Mouse (Mus musculus) limb, embryonic 11.5 days (tissue): Measurements from ENCODE around the gene Cdcp2. TPM values are rescaled to one million over a fixed set of nuclear protein-coding genes. Genes with fewer than 3 reads are reported as not detected.

ENCODE experiments used
- ATAC-seq: fragments of 200-750 bp; cut with Nextera tagmentation; 2 replicates; pipeline ENCODE4 v1.8.0; 2017; ENCODE audit warnings: low read depth; ENCODE audit not compliant: insufficient number of reproducible peaks, low FRiP score, low TSS enrichment
- DNase-seq: peaks from one replicate; pipeline ENCODE4 v3.0.0-alpha.2; 2015; ENCODE audit warnings: low spot score
- H3K27ac ChIP-seq: fragments of 300-500 bp; sonication (generic); replicated peaks from 2 replicates; pipeline ENCODE4 v1.5.1; 2014; ENCODE audit warnings: low read depth, mild to moderate bottlenecking, low read length
- H3K27me3 ChIP-seq: fragments of 300-500 bp; sonication (generic); 2 replicates; pipeline ENCODE4 v1.6.1; 2014; ENCODE audit warnings: mild to moderate bottlenecking, low read length, mixed read lengths; ENCODE audit not compliant: control insufficient read depth, insufficient read depth
- H3K36me3 ChIP-seq: fragments of 300-500 bp; sonication (generic); 2 replicates; pipeline ENCODE4 v1.6.1; 2014; ENCODE audit warnings: mild to moderate bottlenecking, low read length, moderate library complexity, mixed read lengths; ENCODE audit not compliant: control insufficient read depth, insufficient read depth
- H3K4me1 ChIP-seq: fragments of 300-500 bp; sonication (generic); 2 replicates; pipeline ENCODE4 v1.6.1; 2014; ENCODE audit warnings: low read length, mixed read lengths; ENCODE audit not compliant: control insufficient read depth, insufficient read depth
- H3K4me2 ChIP-seq: fragments of 300-500 bp; sonication (generic); 2 replicates; pipeline ENCODE4 v1.6.1; 2014; ENCODE audit warnings: low read depth, mild to moderate bottlenecking, moderate library complexity; ENCODE audit not compliant: severe bottlenecking
- H3K4me3 ChIP-seq: fragments of 300-500 bp; sonication (generic); 2 replicates; pipeline ENCODE4 v1.5.1; 2014; ENCODE audit warnings: low read depth, low read length
- H3K9ac ChIP-seq: fragments of 300-500 bp; sonication (generic); 2 replicates; pipeline ENCODE4 v1.6.1; 2014; ENCODE audit warnings: mild to moderate bottlenecking, low read length
- H3K9me3 ChIP-seq: fragments of 300-500 bp; sonication (generic); 2 replicates; pipeline ENCODE4 v1.6.1; 2016; ENCODE audit warnings: low read length; ENCODE audit not compliant: control insufficient read depth
- WGBS: fragments of 180-500 bp; shearing (Covaris S2); extraction: QIAGEN DNeasy Blood & Tissue Kit; methylation state at CpG from one replicate; pipeline ENCODE4 v1.1.7; 2014; 5-methylcytosine and 5-hydroxymethylcytosine counted together
- polyA plus RNA-seq: library from polyadenylated mRNA; unstranded; fragments of >200 nt; fragmentation: Nextera tagmentation; extraction: Ambion mirVana; gene quantifications from 2 replicates; pipeline ENCODE4 v1.2.1, GENCODE M21; 2014

Gene Cdcp2
- polyA plus RNA-seq, 1 experiment from 2014 or later = not detected

GRCm38 (mm10) chr4:107143511-107143910, 46.8 kb downstream of the Cdcp2 start:
- Histone ChIP-seq H3K4me2 (no peak overlapping the region), H3K36me3 (peaks cover 7% of the 10 kb centered on the region), H3K4me3 (no peak overlapping the region), H3K27me3 (no peaks in the 10 kb centered on the region), H3K4me1 (peaks cover 30% of the 10 kb centered on the region), H3K27ac (no peak overlapping the region), H3K9me3 (no peaks in the 10 kb centered on the region), H3K9ac (no peak overlapping the region)
- DNase-seq (peak; percentile 20), ATAC-seq (no peak)
- 90% methylated on average over 8 of the region's 8 CpGs for WGBS

GRCm38 (mm10) chr4:107150991-107151390, 54.3 kb downstream of the Cdcp2 start:
- Histone ChIP-seq H3K4me2 (no peak overlapping the region), H3K9me3 (no peaks in the 10 kb centered on the region), H3K36me3 (peaks cover 7% of the 10 kb centered on the region), H3K4me1 (no peaks in the 10 kb centered on the region), H3K4me3 (no peak overlapping the region), H3K27ac (no peak overlapping the region), H3K9ac (no peak overlapping the region), H3K27me3 (no peaks in the 10 kb centered on the region)
- WGBS = 85% methylated on average over 6 of the region's 6 CpGs
- DNase-seq = no peak
- ATAC-seq = no peak

DNA sequence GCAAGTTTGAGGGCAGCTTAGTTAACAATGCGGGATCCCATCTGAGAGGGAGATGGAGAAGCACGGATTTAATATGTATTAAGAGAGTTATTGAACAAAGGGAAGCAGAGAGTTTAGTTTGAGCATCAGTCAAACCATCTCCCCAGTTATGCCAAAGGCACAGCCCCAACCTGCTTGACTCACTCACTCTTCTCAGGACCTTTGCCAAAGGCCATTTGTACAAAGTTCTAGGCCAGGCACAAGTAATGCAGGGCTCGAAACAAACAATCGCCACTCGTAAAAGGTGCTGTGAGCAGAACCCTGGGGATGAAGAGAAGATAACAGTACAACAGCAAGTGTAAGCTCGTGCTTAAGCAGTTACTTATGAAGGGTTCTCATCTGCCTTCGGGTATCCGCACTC, 55.9 kb downstream of the Cdcp2 start:
- H3K4me3 ChIP-seq = no peak overlapping the region
- ATAC-seq (no peak), DNase-seq (no peak)
- no peak overlapping the region for H3K9ac ChIP-seq
- H3K9me3 ChIP-seq = no peaks in the 10 kb centered on the region
- peaks cover 3% of the 10 kb centered on the region; the same call in 1 of the 2 replicates for H3K4me1 ChIP-seq
- 89% methylated on average over 8 of the region's 8 CpGs for WGBS
- H3K4me2 ChIP-seq = no peak overlapping the region
- H3K36me3 ChIP-seq = peaks cover 6% of the 10 kb centered on the region
- H3K27me3 ChIP-seq = no peaks in the 10 kb centered on the region
- no peak overlapping the region for H3K27ac ChIP-seq

GRCm38 (mm10) chr4:107156983-107157401, 60.3 kb downstream of the Cdcp2 start:
- Histone ChIP-seq H3K4me2 (no peak overlapping the region), H3K27me3 (no peaks in the 10 kb centered on the region), H3K4me1 (peaks cover 3% of the 10 kb centered on the region; the same call in 1 of the 2 replicates), H3K27ac (no peak overlapping the region), H3K9ac (no peak overlapping the region), H3K4me3 (no peak overlapping the region), H3K9me3 (no peaks in the 10 kb centered on the region), H3K36me3 (peaks cover 10% of the 10 kb centered on the region)
- ATAC-seq (no peak), DNase-seq (no peak)
- WGBS = 59% methylated on average over 4 of the region's 4 CpGs

- ATAC-seq (no peak), DNase-seq (no peak)
- Histone ChIP-seq H3K9ac (no peak overlapping the region), H3K27me3 (no peaks in the 10 kb centered on the region), H3K27ac (no peak overlapping the region), H3K9me3 (no peaks in the 10 kb centered on the region), H3K4me1 (peaks cover 3% of the 10 kb centered on the region; the same call in 1 of the 2 replicates), H3K4me3 (no peak overlapping the region), H3K36me3 (peaks cover 10% of the 10 kb centered on the region), H3K4me2 (no peak overlapping the region)
- 88% methylated on average over 11 of the region's 11 CpGs for WGBS
Measured at GRCm38 (mm10) chr4:107159166-107159773, 62.6 kb downstream of the Cdcp2 start.

- no peak overlapping the region for H3K9ac ChIP-seq
- no peak for ATAC-seq
- WGBS = 91% methylated on average over 8 of the region's 8 CpGs
- H3K36me3 ChIP-seq = peaks cover 10% of the 10 kb centered on the region
- H3K4me3 ChIP-seq = no peak overlapping the region
- no peaks in the 10 kb centered on the region for H3K27me3 ChIP-seq
- H3K4me2 ChIP-seq = no peak overlapping the region
- peaks cover 3% of the 10 kb centered on the region; the same call in 1 of the 2 replicates for H3K4me1 ChIP-seq
- H3K27ac ChIP-seq = no peak overlapping the region
- no peak for DNase-seq
- no peaks in the 10 kb centered on the region for H3K9me3 ChIP-seq
Measured at GRCm38 (mm10) chr4:107160181-107160580, 63.5 kb downstream of the Cdcp2 start.

Other genes starting within 250 kb of the Cdcp2 start
- gene Ssbp3, start 186.2 kb upstream of the Cdcp2 start, polyA plus RNA-seq = 179 and 186 TPM in 2 replicates
- gene Mrpl37, start 30.0 kb upstream of the Cdcp2 start, polyA plus RNA-seq = 131 and 133 TPM in 2 replicates
- 7.2 and 7.3 TPM in 2 replicates for gene Cyb5rl, start 29.9 kb upstream of the Cdcp2 start, polyA plus RNA-seq
- 295 TPM in 2 replicates for gene Tmem59, start 81.5 kb downstream of the Cdcp2 start, polyA plus RNA-seq
- gene Tceanc2, start 82.2 kb downstream of the Cdcp2 start, polyA plus RNA-seq = 19.1 and 20.3 TPM in 2 replicates
- gene Ldlrad1, start 112.3 kb downstream of the Cdcp2 start, polyA plus RNA-seq = not detected in 2 replicates
- gene Lrrc42, start 156.6 kb downstream of the Cdcp2 start, polyA plus RNA-seq = 102 and 103 TPM in 2 replicates
- 29.8 and 34.0 TPM in 2 replicates for gene Hspb11, start 156.7 kb downstream of the Cdcp2 start, polyA plus RNA-seq
- gene Dio1, start 210.3 kb downstream of the Cdcp2 start, polyA plus RNA-seq = not detected in 2 replicates
- 41.5 and 44.6 TPM in 2 replicates for gene Yipf1, start 217.5 kb downstream of the Cdcp2 start, polyA plus RNA-seq